Mouse (Mus musculus) ES-E14 (cell line): ENCODE data around the gene Grifin.

Experiments used
- MAFK ChIP-seq: IDR thresholded peaks from 2 replicates; pipeline ENCODE4 v1.6.1; 2014; ENCODE audit warnings: mild to moderate bottlenecking, low read depth, low read length, inconsistent platforms; ENCODE audit not compliant: insufficient read depth
- ZC3H11A ChIP-seq: IDR thresholded peaks from 2 replicates; pipeline ENCODE4 v1.6.1; 2012; ENCODE audit warnings: low read depth, mild to moderate bottlenecking, inconsistent platforms, low read length, borderline replicate concordance
- ZNF384 ChIP-seq: IDR thresholded peaks from 2 replicates; pipeline ENCODE4 v1.6.1; 2012; ENCODE audit warnings: low read depth, low read length, inconsistent platforms

DNA sequence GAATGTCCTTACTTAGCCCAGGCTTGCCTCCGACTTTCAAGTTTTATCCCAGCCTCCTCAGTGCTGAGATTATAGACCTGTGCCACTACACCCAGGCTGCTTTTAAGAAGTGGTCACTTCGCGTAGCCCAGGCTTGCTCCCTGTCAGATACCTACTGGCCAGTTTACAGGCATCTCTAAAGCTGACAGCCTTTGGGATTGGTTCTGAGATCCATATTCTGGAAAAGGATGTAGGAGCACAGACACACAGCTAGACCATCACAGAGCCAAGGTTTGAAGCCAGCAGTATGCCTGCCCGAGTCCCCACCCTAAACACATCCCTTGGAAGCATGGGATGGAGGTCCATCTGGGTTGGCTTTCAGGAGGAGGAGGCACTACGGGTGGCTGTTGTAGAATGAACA is 2.9 kb upstream of the Grifin start:
- TF ChIP-seq ZNF384 (no peak), MAFK (no peak), ZC3H11A (no peak)
